Mouse (Mus musculus) bone marrow, adult 2 months (tissue): ENCODE data around the gene Polrmt.

Source experiments
- CTCF ChIP-seq: fragments of 200-500 bp; IDR thresholded peaks from 2 replicates; pipeline ENCODE4 v1.5.1; 2011; ENCODE audit warnings: low read length, control low read depth; ENCODE audit not compliant: control insufficient read depth, insufficient read depth
- POLR2A ChIP-seq: fragments of 200-500 bp; IDR thresholded peaks from 2 replicates; pipeline ENCODE4 v1.6.1; 2011; ENCODE audit warnings: low read depth, mild to moderate bottlenecking, control low read depth, low read length, borderline replicate concordance; ENCODE audit not compliant: control insufficient read depth

- TF ChIP-seq CTCF = no peak
- no peak for TF ChIP-seq POLR2A
These were observed 38.6 kb downstream of the Polrmt start for GRCm38 (mm10) chr10:79707759-79708158.
